Mouse (Mus musculus) cortical plate, adult 2 months (tissue): ENCODE measurements around the gene 1810010H24Rik. TPM values are rescaled to one million over a fixed set of nuclear protein-coding genes. Genes with fewer than 3 reads are reported as not detected.
A peak's percentile ranks its signal among the peaks of the same experiment; 100 is the strongest.
"Not testable (repeated sequence)": the region's sequence is repeated elsewhere in the genome, so short reads cannot be mapped to it uniquely, and the experiment has no call there.

ENCODE experiments used
- H3K27ac ChIP-seq: fragments of 200-500 bp; 2 replicates; pipeline ENCODE4 v1.5.1; 2012; ENCODE audit warnings: low read length, control low read depth, inconsistent platforms; ENCODE audit not compliant: insufficient read depth
- H3K4me1 ChIP-seq: fragments of 200-500 bp; 2 replicates; pipeline ENCODE4 v1.6.1; 2011; ENCODE audit warnings: low read length; ENCODE audit not compliant: control insufficient read depth, insufficient read depth
- H3K4me3 ChIP-seq: fragments of 200-500 bp; 2 replicates; pipeline ENCODE4 v1.5.1; 2011; ENCODE audit warnings: mild to moderate bottlenecking, low read length, control low read depth; ENCODE audit not compliant: insufficient read depth
- CTCF ChIP-seq: fragments of 200-500 bp; IDR thresholded peaks from 2 replicates; pipeline ENCODE4 v1.5.1; 2011; ENCODE audit warnings: mild to moderate bottlenecking, control low read depth, low read length; ENCODE audit not compliant: insufficient read depth; ENCODE audit errors: extremely low read depth
- POLR2A ChIP-seq: fragments of 200-500 bp; IDR thresholded peaks from 2 replicates; pipeline ENCODE4 v1.6.1; 2011; ENCODE audit warnings: mild to moderate bottlenecking, low read length, control low read depth; ENCODE audit not compliant: insufficient read depth; ENCODE audit errors: extremely low read depth
- polyA plus RNA-seq: library from polyadenylated mRNA; depleted of rRNA; stranded (reverse); fragments of >200 nt; gene quantifications from 2 replicates; pipeline ENCODE4 v1.2.3, GENCODE M21; 2012; rRNA removed

The 1810010H24Rik gene
- polyA plus RNA-seq, result 3.8 and 4.3 TPM in 2 replicates

- peak within 1 kb of the TSS; percentile 31 for H3K4me3 ChIP-seq
- TF ChIP-seq POLR2A, result no peak
- TF ChIP-seq CTCF, result no peak
These were observed at the start of gene 1810010H24Rik for GRCm38 (mm10) chr11:107025411-107026321. Gene 1810010H24Rik, plus strand, starts transcription at chr11:107025681.

GRCm38 (mm10) chr11:106976194-106976593, 49.3 kb upstream of the 1810010H24Rik start:
- TF ChIP-seq POLR2A (no peak), CTCF (no peak)
- Histone ChIP-seq H3K27ac (no peak overlapping the region), H3K4me1 (no peaks in the 10 kb centered on the region), H3K4me3 (no peak overlapping the region)

More at GRCm38 (mm10) chr11:107025411-107026321, at the start of gene 1810010H24Rik:
- H3K4me1 ChIP-seq, result peaks cover 1% of the 10 kb centered on the region; the same call in 1 of the 2 replicates
- no peak within 1 kb of the TSS for H3K27ac ChIP-seq

GRCm38 (mm10) chr11:106980455-106980854, 45.0 kb upstream of the 1810010H24Rik start:
- Histone ChIP-seq H3K4me1 (peaks cover 2% of the 10 kb centered on the region; the same call in 1 of the 2 replicates), H3K4me3 (no peak overlapping the region), H3K27ac (no peak overlapping the region)
- TF ChIP-seq CTCF (peak; percentile 82), POLR2A (no peak)

- no peak for TF ChIP-seq POLR2A
- no peak for TF ChIP-seq CTCF
- Histone ChIP-seq H3K4me1 (peaks cover 2% of the 10 kb centered on the region; the same call in 1 of the 2 replicates), H3K27ac (peak overlapping the region; percentile 10; the same call in 1 of the 2 replicates), H3K4me3 (no peak overlapping the region)
These were observed 43.7 kb upstream of the 1810010H24Rik start for GRCm38 (mm10) chr11:106981787-106982186.

- no peak for TF ChIP-seq CTCF
- TF ChIP-seq POLR2A, result no peak
- peaks cover 2% of the 10 kb centered on the region; the same call in 1 of the 2 replicates for H3K4me1 ChIP-seq
- H3K27ac ChIP-seq, result peak overlapping the region; percentile 10; the same call in 1 of the 2 replicates
- H3K4me3 ChIP-seq, result no peak overlapping the region
These were observed 43.1 kb upstream of the 1810010H24Rik start for GRCm38 (mm10) chr11:106982351-106982750.

GRCm38 (mm10) chr11:106985979-106986604, 39.4 kb upstream of the 1810010H24Rik start:
- H3K4me3 ChIP-seq, result not testable (repeated sequence)

GRCm38 (mm10) chr11:106987384-106987783, 38.1 kb upstream of the 1810010H24Rik start:
- no peak for TF ChIP-seq CTCF
- no peak for TF ChIP-seq POLR2A
- no peak overlapping the region for H3K4me3 ChIP-seq

More at GRCm38 (mm10) chr11:106985979-106986604, 39.4 kb upstream of the 1810010H24Rik start:
- not testable (repeated sequence) for H3K27ac ChIP-seq, H3K4me1 ChIP-seq

GRCm38 (mm10) chr11:106994246-106995085, 31.0 kb upstream of the 1810010H24Rik start:
- TF ChIP-seq POLR2A (no peak), CTCF (no peak)
- Histone ChIP-seq H3K4me3 (no peak overlapping the region), H3K4me1 (0 out of 2 replicates have a peak, but pooled peaks cover 1% of the 10 kb centered on the region), H3K27ac (no peak overlapping the region)

More at GRCm38 (mm10) chr11:106987384-106987783, 38.1 kb upstream of the 1810010H24Rik start:
- no peaks in the 10 kb centered on the region; the same call in 1 of the 2 replicates for H3K4me1 ChIP-seq
- H3K27ac ChIP-seq, result no peak overlapping the region

GRCm38 (mm10) chr11:106996492-106996891, 29.0 kb upstream of the 1810010H24Rik start:
- not testable (repeated sequence) for H3K4me3 ChIP-seq, H3K4me1 ChIP-seq, H3K27ac ChIP-seq
